Mouse (Mus musculus): ENCODE measurements around the gene Prpf18. TPM values are rescaled to one million over a fixed set of nuclear protein-coding genes. Genes with fewer than 3 reads are reported as not detected.

The Prpf18 gene
- total and polyA plus RNA-seq, 3 experiments = 23.8 to 37.6 (median 35.0) TPM

- H3K4me2 ChIP-seq (ENCODE audit: insufficient read depth, low read depth, poor library complexity, severe bottlenecking) = no peak overlapping the region
- H3K9ac ChIP-seq (ENCODE audit: insufficient read depth, low read depth) = no peak overlapping the region
- H3K79me2 ChIP-seq (replicated peaks; ENCODE audit: control insufficient read depth, extremely low read depth, insufficient read depth, poor library complexity, severe bottlenecking) = no peaks in the 10 kb centered on the region
- no peaks in the 10 kb centered on the region for H3K4me1 ChIP-seq (ENCODE audit: control insufficient read depth in 1 of 2, insufficient read depth in 2 of 2)
- no peaks in the 10 kb centered on the region for H3K27me3 ChIP-seq (replicated peaks)
- H3K36me3 ChIP-seq (replicated peaks in 1 of 2; ENCODE audit: control insufficient read depth in 1 of 2, insufficient read depth in 1 of 2, low read length in 1 of 2) = no peaks in the 10 kb centered on the region
- H3K27ac ChIP-seq (ENCODE audit: insufficient read depth, low read depth) = no peak overlapping the region
- in situ Hi-C loops (cut with MboI; ENCODE audit: low pct_ligation_motif_present, low pct_unique_long_range_greater_than_20kb, low sequenced_read_pairs) (no loop called here), dilution Hi-C loops (cut with MboI; ENCODE audit: extremely low pct_ligation_motif_present, extremely low pct_unique_long_range_greater_than_20kb, low sequenced_read_pairs) (no loop called here)
- no peak overlapping the region for H3K4me3 ChIP-seq (replicated peaks in 1 of 3; ENCODE audit: low read depth in 2 of 3, low read length in 2 of 3, poor library complexity in 1 of 3)
- no peaks in the 10 kb centered on the region for H3K9me3 ChIP-seq (replicated peaks; ENCODE audit: low read length)
- no peak for TF ChIP-seq CTCF (conservative IDR thresholded peaks at IDR 0.05 in 1 of 2, IDR thresholded peaks at IDR 0.05 in 1 of 2; ENCODE audit: low read depth in 2 of 2, low read length in 2 of 2)
- no peak for TF ChIP-seq MAFK (IDR thresholded peaks at IDR 0.05; ENCODE audit: insufficient replicate concordance, low read length)
- no peak for TF ChIP-seq RAD21 (IDR thresholded peaks at IDR 0.05; ENCODE audit: low read depth, low read length)
- no peak for TF ChIP-seq ZMIZ1 (IDR thresholded peaks at IDR 0.05; ENCODE audit: low read depth, low read length)
- TF ChIP-seq RCOR1 (conservative IDR thresholded peaks at IDR 0.05; ENCODE audit: low read depth, low read length) = no peak
- no peak for DNase-seq (ENCODE audit: extremely low read depth)
These were observed 28.0 kb upstream of the Prpf18 start for GRCm38 (mm10) chr2:4679886-4680285.

DNA sequence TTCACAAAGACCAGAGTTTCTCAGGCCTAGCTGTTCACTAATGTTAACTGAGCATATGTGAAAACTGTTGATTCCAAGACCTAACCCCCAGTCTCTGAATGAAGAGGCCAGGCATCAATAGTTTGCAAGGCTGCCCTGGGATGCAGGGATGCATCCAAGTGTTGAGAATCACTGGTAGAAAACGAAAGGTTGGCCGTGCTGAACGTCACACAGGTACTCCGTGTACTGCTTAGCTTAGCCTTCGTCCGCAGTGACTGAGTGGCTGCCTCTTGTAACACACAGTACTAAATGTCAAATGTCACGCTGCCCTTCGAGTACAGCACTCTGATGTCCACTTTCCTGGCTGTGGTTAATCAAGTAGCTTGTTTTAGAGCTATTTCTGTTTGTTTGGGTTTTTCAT lies 19.7 kb upstream of the Prpf18 start:
- H3K79me2 ChIP-seq (replicated peaks; ENCODE audit: control insufficient read depth, extremely low read depth, insufficient read depth, poor library complexity, severe bottlenecking) = no peaks in the 10 kb centered on the region
- dilution Hi-C loops (cut with MboI; ENCODE audit: extremely low pct_ligation_motif_present, extremely low pct_unique_long_range_greater_than_20kb, low sequenced_read_pairs) = no loop called here
- no peaks in the 10 kb centered on the region for H3K36me3 ChIP-seq (replicated peaks in 1 of 2; ENCODE audit: control insufficient read depth in 1 of 2, insufficient read depth in 1 of 2, low read length in 1 of 2)
- H3K4me2 ChIP-seq (ENCODE audit: insufficient read depth, low read depth, poor library complexity, severe bottlenecking) = no peak overlapping the region
- no peaks in the 10 kb centered on the region for H3K9me3 ChIP-seq (replicated peaks; ENCODE audit: low read length)
- H3K27me3 ChIP-seq (replicated peaks) = no peaks in the 10 kb centered on the region
- no peak overlapping the region for H3K4me3 ChIP-seq (replicated peaks in 1 of 3; ENCODE audit: low read depth in 2 of 3, low read length in 2 of 3, poor library complexity in 1 of 3)
- TF ChIP-seq MEF2A (IDR thresholded peaks at IDR 0.05; ENCODE audit: borderline replicate concordance, low read depth, low read length) (no peak), USF1 (IDR thresholded peaks at IDR 0.05; ENCODE audit: low read depth, low read length) (no peak), CHD2 (IDR thresholded peaks at IDR 0.05; ENCODE audit: low read length) (no peak), POLR2A (IDR thresholded peaks at IDR 0.05; ENCODE audit: low read depth, low read length) (no peak)
- 0 out of 4 replicates have a peak, but pooled peaks cover 0 to 2% of the 10 kb centered on the region in 2 experiments for H3K4me1 ChIP-seq (ENCODE audit: control insufficient read depth in 1 of 2, insufficient read depth in 2 of 2)
- no peak for DNase-seq (ENCODE audit: extremely low read depth)
- H3K9ac ChIP-seq (ENCODE audit: insufficient read depth, low read depth) = no peak overlapping the region
- in situ Hi-C loops (cut with MboI; ENCODE audit: low pct_ligation_motif_present, low pct_unique_long_range_greater_than_20kb, low sequenced_read_pairs) = no loop called here
- no peak overlapping the region for H3K27ac ChIP-seq (ENCODE audit: insufficient read depth, low read depth)

- Histone ChIP-seq H3K4me1 (ENCODE audit: control insufficient read depth in 1 of 2, insufficient read depth in 2 of 2) (0 out of 4 replicates have a peak, but pooled peaks cover 0 to 2% of the 10 kb centered on the region in 2 experiments), H3K27me3 (replicated peaks) (no peaks in the 10 kb centered on the region), H3K9me3 (replicated peaks; ENCODE audit: low read length) (no peaks in the 10 kb centered on the region), H3K4me3 (replicated peaks in 1 of 3; ENCODE audit: low read depth in 2 of 3, low read length in 2 of 3, poor library complexity in 1 of 3) (no peak overlapping the region), H3K9ac (ENCODE audit: insufficient read depth, low read depth) (no peak overlapping the region), H3K4me2 (ENCODE audit: insufficient read depth, low read depth, poor library complexity, severe bottlenecking) (no peak overlapping the region), H3K27ac (ENCODE audit: insufficient read depth, low read depth) (no peak overlapping the region), H3K79me2 (replicated peaks; ENCODE audit: control insufficient read depth, extremely low read depth, insufficient read depth, poor library complexity, severe bottlenecking) (no peaks in the 10 kb centered on the region), H3K36me3 (replicated peaks in 1 of 2; ENCODE audit: control insufficient read depth in 1 of 2, insufficient read depth in 1 of 2, low read length in 1 of 2) (no peaks in the 10 kb centered on the region)
- DNase-seq (ENCODE audit: extremely low read depth) = no peak
- TF ChIP-seq E2F4 (IDR thresholded peaks at IDR 0.05; ENCODE audit: insufficient replicate concordance, low read depth, low read length) (no peak), CHD2 (IDR thresholded peaks at IDR 0.05; ENCODE audit: low read length) (no peak), MAFK (IDR thresholded peaks at IDR 0.05; ENCODE audit: insufficient replicate concordance, low read length) (no peak), PAX5 (IDR thresholded peaks at IDR 0.05; ENCODE audit: low read length) (no peak), USF1 (IDR thresholded peaks at IDR 0.05; ENCODE audit: low read depth, low read length) (no peak), ZKSCAN1 (IDR thresholded peaks at IDR 0.05; ENCODE audit: borderline replicate concordance, low read depth, low read length) (no peak), HCFC1 (IDR thresholded peaks at IDR 0.05; ENCODE audit: low read depth, low read length) (no peak), POLR2A (IDR thresholded peaks at IDR 0.05; ENCODE audit: low read depth, low read length) (no peak), KAT2A (IDR thresholded peaks at IDR 0.05; ENCODE audit: insufficient replicate concordance, low read length) (no peak)
- in situ Hi-C loops (cut with MboI; ENCODE audit: low pct_ligation_motif_present, low pct_unique_long_range_greater_than_20kb, low sequenced_read_pairs) (no loop called here), dilution Hi-C loops (cut with MboI; ENCODE audit: extremely low pct_ligation_motif_present, extremely low pct_unique_long_range_greater_than_20kb, low sequenced_read_pairs) (no loop called here)
These were observed 17.8 kb upstream of the Prpf18 start for GRCm38 (mm10) chr2:4669701-4670100.

All from CH12.LX (cell line).